Mouse (Mus musculus) kidney, embryonic 14.5 days (tissue): ENCODE results near the gene Rapgef1. TPM values are rescaled to one million over a fixed set of nuclear protein-coding genes. Genes with fewer than 3 reads are reported as not detected.

Experiments
- ATAC-seq: fragments of 200-750 bp; cut with Nextera tagmentation; 2 replicates; pipeline ENCODE4 v1.8.0; 2017; ENCODE audit warnings: moderate number of reproducible peaks, mild to moderate bottlenecking, moderate TSS enrichment, moderate library complexity; ENCODE audit not compliant: low FRiP score, low TSS enrichment
- H3K27ac ChIP-seq: fragments of 300-500 bp; sonication (generic); 2 replicates; pipeline ENCODE4 v1.5.1; 2014; ENCODE audit warnings: low read depth, mild to moderate bottlenecking, low read length, moderate library complexity, mixed read lengths
- H3K27me3 ChIP-seq: fragments of 300-500 bp; sonication (generic); 2 replicates; pipeline ENCODE4 v1.6.1; 2014; ENCODE audit warnings: mild to moderate bottlenecking, low read length; ENCODE audit not compliant: control insufficient read depth, insufficient read depth
- H3K36me3 ChIP-seq: fragments of 300-500 bp; sonication (generic); 2 replicates; pipeline ENCODE4 v1.6.1; 2014; ENCODE audit warnings: low read length, mixed read lengths; ENCODE audit not compliant: control insufficient read depth, insufficient read depth
- H3K4me1 ChIP-seq: fragments of 300-500 bp; sonication (generic); 2 replicates; pipeline ENCODE4 v1.6.1; 2014; ENCODE audit warnings: low read length, mixed read lengths; ENCODE audit not compliant: control insufficient read depth, insufficient read depth
- H3K4me2 ChIP-seq: fragments of 300-500 bp; sonication (generic); replicated peaks from 2 replicates; pipeline ENCODE4 v1.6.1; 2014; ENCODE audit warnings: low read depth, mild to moderate bottlenecking, low read length
- H3K4me3 ChIP-seq: fragments of 300-500 bp; sonication (generic); 2 replicates; pipeline ENCODE4 v1.5.1; 2014; ENCODE audit warnings: mild to moderate bottlenecking, low read length
- H3K9ac ChIP-seq: fragments of 300-500 bp; sonication (generic); 2 replicates; pipeline ENCODE4 v1.6.1; 2014; ENCODE audit warnings: low read depth, mild to moderate bottlenecking, low read length, moderate library complexity
- H3K9me3 ChIP-seq: fragments of 300-500 bp; sonication (generic); 2 replicates; pipeline ENCODE4 v1.6.1; 2016; ENCODE audit warnings: low read length; ENCODE audit not compliant: control insufficient read depth
- WGBS: fragments of 180-500 bp; shearing (Covaris S2); extraction: QIAGEN DNeasy Blood & Tissue Kit; methylation state at CpG from one replicate; pipeline ENCODE4 v1.1.7; 2014; 5-methylcytosine and 5-hydroxymethylcytosine counted together
- polyA plus RNA-seq: library from polyadenylated mRNA; unstranded; fragments of >200 nt; fragmentation: Nextera tagmentation; extraction: Ambion mirVana; gene quantifications from 2 replicates; pipeline ENCODE4 v1.2.1, GENCODE M21; 2014

Gene Rapgef1
- polyA plus RNA-seq, 1 experiment from 2014 or later: 16.6 TPM

DNA sequence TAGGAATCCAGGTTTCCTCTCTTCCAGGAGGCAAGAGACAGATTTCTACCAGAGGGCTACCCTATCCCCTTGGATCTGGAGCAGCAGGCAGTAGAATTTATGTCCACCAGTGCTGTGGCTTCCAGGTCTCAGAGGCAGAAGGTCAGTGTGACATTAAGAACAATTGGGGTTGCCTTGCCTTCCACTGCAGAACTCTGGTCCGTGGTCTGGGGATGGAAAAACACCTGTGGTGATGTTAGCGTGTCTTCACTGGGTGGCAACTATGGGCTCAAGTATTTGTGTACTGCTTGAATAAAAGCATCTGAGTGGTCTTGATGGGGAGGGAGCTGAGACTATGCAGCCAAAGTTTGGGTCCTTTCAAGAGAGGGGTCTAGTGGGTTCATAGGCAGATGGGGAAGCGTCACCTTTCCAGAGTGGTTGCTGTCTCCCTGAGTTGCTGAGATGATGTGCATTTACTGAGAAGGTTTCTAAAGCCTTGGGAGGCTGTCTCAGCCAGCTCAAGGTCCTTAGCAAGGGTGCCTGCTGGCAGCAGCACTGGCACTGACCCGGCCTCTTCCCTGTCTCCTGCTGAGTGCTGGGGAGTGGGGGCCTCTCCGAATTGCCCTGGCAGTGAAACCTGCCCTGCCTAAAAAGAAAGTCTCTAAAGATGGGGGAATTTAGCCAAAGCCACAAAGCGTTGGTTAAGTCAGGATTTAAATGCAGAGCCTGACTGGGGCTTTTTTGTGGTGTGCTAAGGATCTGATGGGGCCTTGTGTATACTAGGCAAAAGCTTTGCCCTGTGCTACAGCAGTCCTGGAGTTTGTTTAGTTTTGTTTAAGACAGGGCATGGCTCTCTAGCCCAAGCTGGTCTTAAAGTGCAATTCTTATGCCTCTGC lies 60.4 kb downstream of the Rapgef1 start:
- ATAC-seq: no peak
- Histone ChIP-seq H3K9ac (no peak overlapping the region), H3K36me3 (peaks cover 7% of the 10 kb centered on the region; the same call in 1 of the 2 replicates), H3K27me3 (no peaks in the 10 kb centered on the region), H3K4me2 (no peak overlapping the region), H3K4me1 (no peaks in the 10 kb centered on the region), H3K4me3 (no peak overlapping the region), H3K27ac (no peak overlapping the region), H3K9me3 (no peaks in the 10 kb centered on the region)
- 89% methylated on average over 6 of the region's 6 CpGs for WGBS

- no peak overlapping the region for H3K4me3 ChIP-seq
Observed at GRCm38 (mm10) chr2:29683261-29683999, 63.9 kb downstream of the Rapgef1 start.

DNA sequence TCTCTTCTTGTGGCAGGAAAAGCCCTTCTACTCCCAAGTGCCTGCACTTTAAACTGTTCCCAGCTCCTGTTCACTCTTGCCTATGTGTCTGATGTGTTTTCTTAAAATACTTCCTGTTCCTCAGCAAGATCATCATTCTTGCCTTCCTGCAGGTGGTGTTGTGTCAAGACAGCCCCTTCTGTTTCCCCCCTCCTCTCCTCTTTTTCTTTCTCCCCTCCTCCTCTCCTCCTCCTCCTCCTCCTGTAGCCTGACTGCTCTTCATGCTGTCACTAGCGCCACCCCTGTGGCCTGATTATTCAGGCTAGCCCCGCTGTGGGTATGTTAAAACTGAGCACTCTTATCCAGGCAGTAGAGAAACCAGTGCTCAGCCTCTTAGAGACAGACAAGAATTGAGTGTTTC lies 65.0 kb downstream of the Rapgef1 start:
- WGBS: 61% methylated on average over 2 of the region's 2 CpGs
- Histone ChIP-seq H3K27me3 (no peaks in the 10 kb centered on the region), H3K4me1 (no peaks in the 10 kb centered on the region), H3K9ac (no peak overlapping the region), H3K9me3 (no peaks in the 10 kb centered on the region), H3K27ac (no peak overlapping the region), H3K4me3 (no peak overlapping the region), H3K4me2 (no peak overlapping the region), H3K36me3 (peaks cover 23% of the 10 kb centered on the region; the same call in 1 of the 2 replicates)
- ATAC-seq: no peak

More at GRCm38 (mm10) chr2:29683261-29683999, 63.9 kb downstream of the Rapgef1 start:
- Histone ChIP-seq H3K9me3 (no peaks in the 10 kb centered on the region), H3K27ac (no peak overlapping the region), H3K9ac (no peak overlapping the region), H3K27me3 (no peaks in the 10 kb centered on the region), H3K36me3 (peaks cover 17% of the 10 kb centered on the region; the same call in 1 of the 2 replicates), H3K4me2 (no peak overlapping the region), H3K4me1 (no peaks in the 10 kb centered on the region)
- 93% methylated on average over 7 of the region's 7 CpGs for WGBS
- no peak for ATAC-seq

GRCm38 (mm10) chr2:29689014-29689413 lies 69.5 kb downstream of the Rapgef1 start:
- no peak overlapping the region for H3K4me2 ChIP-seq
- H3K36me3 ChIP-seq: peaks cover 60% of the 10 kb centered on the region
- WGBS: 91% methylated on average over 7 of the region's 7 CpGs

GRCm38 (mm10) chr2:29689495-29689894 lies 70.0 kb downstream of the Rapgef1 start:
- Histone ChIP-seq H3K9ac (no peak overlapping the region), H3K27ac (no peak overlapping the region), H3K4me2 (no peak overlapping the region), H3K4me3 (no peak overlapping the region), H3K9me3 (no peaks in the 10 kb centered on the region), H3K4me1 (no peaks in the 10 kb centered on the region), H3K36me3 (peaks cover 60% of the 10 kb centered on the region), H3K27me3 (no peaks in the 10 kb centered on the region)
- 73% methylated on average over 2 of the region's 2 CpGs for WGBS
- no peak for ATAC-seq

More at GRCm38 (mm10) chr2:29689014-29689413, 69.5 kb downstream of the Rapgef1 start:
- Histone ChIP-seq H3K9ac (no peak overlapping the region), H3K27me3 (no peaks in the 10 kb centered on the region), H3K4me1 (no peaks in the 10 kb centered on the region), H3K27ac (no peak overlapping the region), H3K9me3 (no peaks in the 10 kb centered on the region), H3K4me3 (no peak overlapping the region)
- no peak for ATAC-seq

DNA sequence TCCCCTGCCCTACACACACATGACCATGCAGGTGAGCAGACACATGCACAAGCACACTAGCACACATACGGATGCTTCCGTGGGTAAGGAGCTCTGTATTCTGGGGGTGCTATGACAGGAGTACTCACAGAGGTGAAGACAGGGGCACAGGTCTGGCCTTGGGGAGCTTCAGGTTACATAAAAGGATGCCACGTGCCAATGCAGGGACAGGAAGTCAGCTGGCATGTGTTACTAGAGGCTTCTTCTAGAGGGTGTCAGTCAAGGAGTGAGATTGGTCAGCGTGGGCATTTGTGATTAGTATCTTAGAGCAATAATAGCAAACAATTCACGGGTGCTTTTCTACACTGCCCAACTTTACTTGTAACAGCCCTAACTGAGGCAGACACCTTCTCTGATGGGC lies 71.5 kb downstream of the Rapgef1 start:
- ATAC-seq: no peak
- peaks cover 59% of the 10 kb centered on the region for H3K36me3 ChIP-seq
- no peaks in the 10 kb centered on the region for H3K9me3 ChIP-seq
- 76% methylated on average over 5 of the region's 5 CpGs for WGBS
- no peaks in the 10 kb centered on the region for H3K4me1 ChIP-seq
- no peaks in the 10 kb centered on the region for H3K27me3 ChIP-seq
- no peak overlapping the region for H3K9ac ChIP-seq
- no peak overlapping the region for H3K4me3 ChIP-seq
- H3K4me2 ChIP-seq: no peak overlapping the region
- no peak overlapping the region for H3K27ac ChIP-seq

DNA sequence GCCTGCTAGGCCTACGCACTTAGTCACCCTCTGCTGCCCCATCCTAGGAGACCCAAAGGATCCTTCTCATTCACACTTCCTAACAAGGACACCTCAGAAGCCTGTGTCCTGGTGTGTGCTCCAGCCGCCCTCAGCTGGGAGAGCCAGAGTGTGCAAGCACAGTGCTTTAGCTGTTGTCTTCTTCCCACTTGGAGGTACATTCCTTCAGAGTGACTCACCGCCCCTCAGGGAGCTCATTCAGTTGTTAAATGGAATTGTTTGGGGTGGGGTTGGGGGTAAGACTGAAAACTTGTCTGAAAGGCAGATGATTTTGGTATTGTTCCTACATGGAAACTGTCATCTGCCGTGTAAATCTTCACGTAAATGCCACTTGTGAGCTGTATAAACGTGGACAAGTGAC lies 72.0 kb downstream of the Rapgef1 start:
- Histone ChIP-seq H3K9ac (no peak overlapping the region), H3K27ac (no peak overlapping the region), H3K4me2 (no peak overlapping the region), H3K4me1 (no peaks in the 10 kb centered on the region), H3K4me3 (no peak overlapping the region), H3K27me3 (no peaks in the 10 kb centered on the region), H3K36me3 (peaks cover 58% of the 10 kb centered on the region), H3K9me3 (no peaks in the 10 kb centered on the region)
- 84% methylated on average over 6 of the region's 6 CpGs for WGBS
- ATAC-seq: no peak

DNA sequence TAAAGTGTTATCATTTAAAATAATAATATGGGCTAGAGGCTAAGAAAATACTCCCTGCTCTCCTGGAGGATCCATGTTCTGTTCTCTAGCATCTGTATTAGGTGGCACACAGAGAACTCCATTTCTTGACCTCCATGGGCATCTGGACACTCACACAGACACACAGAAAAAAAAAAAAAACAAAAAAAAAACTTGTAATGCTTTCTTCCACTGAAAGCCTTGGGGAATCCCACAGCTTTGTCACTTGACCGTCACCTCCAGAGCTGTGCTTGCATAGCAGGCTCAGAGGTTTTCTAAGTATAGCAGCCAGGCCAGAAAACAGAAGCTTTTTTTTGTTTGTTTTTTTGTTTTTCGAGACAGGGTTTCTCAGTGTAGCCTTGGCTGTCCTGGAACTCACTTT lies 72.7 kb downstream of the Rapgef1 start:
- Histone ChIP-seq H3K36me3 (peaks cover 59% of the 10 kb centered on the region), H3K4me3 (no peak overlapping the region), H3K27me3 (no peaks in the 10 kb centered on the region), H3K9me3 (no peaks in the 10 kb centered on the region), H3K27ac (no peak overlapping the region), H3K4me1 (no peaks in the 10 kb centered on the region), H3K4me2 (no peak overlapping the region), H3K9ac (no peak overlapping the region)
- 97% methylated on average over 2 of the region's 2 CpGs for WGBS
- ATAC-seq: no peak
